Mouse (Mus musculus) neural tube, embryonic 13.5 days (tissue): Measurements from ENCODE around the gene Nhsl1. TPM values are rescaled to one million over a fixed set of nuclear protein-coding genes. Genes with fewer than 3 reads are reported as not detected.
A peak's percentile ranks its signal among the peaks of the same experiment; 100 is the strongest.

Source experiments
- ATAC-seq: fragments of 200-750 bp; cut with Nextera tagmentation; 2 replicates; pipeline ENCODE4 v1.8.0; 2017; ENCODE audit warnings: low read depth, mild to moderate bottlenecking, moderate TSS enrichment, moderate library complexity
- H3K27ac ChIP-seq: fragments of 300-500 bp; sonication (generic); replicated peaks from 2 replicates; pipeline ENCODE4 v1.5.1; 2015; ENCODE audit warnings: moderate library complexity, mild to moderate bottlenecking, inconsistent platforms
- H3K27me3 ChIP-seq: fragments of 300-500 bp; sonication (generic); 2 replicates; pipeline ENCODE4 v1.6.1; 2015; ENCODE audit warnings: mild to moderate bottlenecking, inconsistent platforms
- H3K36me3 ChIP-seq: fragments of 300-500 bp; sonication (generic); 2 replicates; pipeline ENCODE4 v1.6.1; 2015; ENCODE audit warnings: mild to moderate bottlenecking, inconsistent platforms
- H3K4me1 ChIP-seq: fragments of 300-500 bp; sonication (generic); replicated peaks from 2 replicates; pipeline ENCODE4 v1.6.1; 2015; ENCODE audit warnings: inconsistent platforms
- H3K4me2 ChIP-seq: fragments of 300-500 bp; sonication (generic); 2 replicates; pipeline ENCODE4 v1.6.1; 2015; ENCODE audit warnings: inconsistent platforms, mild to moderate bottlenecking, moderate library complexity
- H3K4me3 ChIP-seq: fragments of 300-500 bp; sonication (generic); 2 replicates; pipeline ENCODE4 v1.5.1; 2015; ENCODE audit warnings: mild to moderate bottlenecking, inconsistent platforms
- H3K9ac ChIP-seq: fragments of 300-500 bp; sonication (generic); 2 replicates; pipeline ENCODE4 v1.6.1; 2015; ENCODE audit warnings: moderate library complexity, mild to moderate bottlenecking, inconsistent platforms
- H3K9me3 ChIP-seq: fragments of 300-500 bp; sonication (generic); 2 replicates; pipeline ENCODE4 v1.6.1; 2016; ENCODE audit warnings: inconsistent platforms
- WGBS: fragments of 180-500 bp; shearing (Covaris S2); methylation state at CpG from one replicate; pipeline ENCODE4 v1.1.7; 2015; 5-methylcytosine and 5-hydroxymethylcytosine counted together
- polyA plus RNA-seq: library from polyadenylated mRNA; unstranded; fragments of >200 nt; fragmentation: Nextera tagmentation; extraction: Ambion mirVana; gene quantifications from 2 replicates; pipeline ENCODE4 v1.2.1, GENCODE M21; 2015

The Nhsl1 gene
- polyA plus RNA-seq, result 18.4 and 19.3 TPM in 2 replicates

- H3K4me2 ChIP-seq, result peak within 1 kb of the TSS; percentile 95
- peak within 1 kb of the TSS; percentile 67 for H3K27ac ChIP-seq
- ATAC-seq, result peak; percentile 86
- H3K4me1 ChIP-seq, result peaks cover 8% of the 10 kb centered on the region
- WGBS, result under 1% methylated on average over 63 of the region's 63 CpGs
- no peaks in the 10 kb centered on the region for H3K36me3 ChIP-seq
- H3K4me3 ChIP-seq, result peak within 1 kb of the TSS; percentile 84
- H3K9ac ChIP-seq, result peak within 1 kb of the TSS; percentile 85
- no peaks in the 10 kb centered on the region for H3K9me3 ChIP-seq
- peaks cover 12% of the 10 kb centered on the region; the same call in 1 of the 2 replicates for H3K27me3 ChIP-seq
Measured at GRCm38 (mm10) chr10:18318916-18319481, at the start of gene Nhsl1. TSS of gene Nhsl1 (plus strand) at chr10:18318985.

DNA sequence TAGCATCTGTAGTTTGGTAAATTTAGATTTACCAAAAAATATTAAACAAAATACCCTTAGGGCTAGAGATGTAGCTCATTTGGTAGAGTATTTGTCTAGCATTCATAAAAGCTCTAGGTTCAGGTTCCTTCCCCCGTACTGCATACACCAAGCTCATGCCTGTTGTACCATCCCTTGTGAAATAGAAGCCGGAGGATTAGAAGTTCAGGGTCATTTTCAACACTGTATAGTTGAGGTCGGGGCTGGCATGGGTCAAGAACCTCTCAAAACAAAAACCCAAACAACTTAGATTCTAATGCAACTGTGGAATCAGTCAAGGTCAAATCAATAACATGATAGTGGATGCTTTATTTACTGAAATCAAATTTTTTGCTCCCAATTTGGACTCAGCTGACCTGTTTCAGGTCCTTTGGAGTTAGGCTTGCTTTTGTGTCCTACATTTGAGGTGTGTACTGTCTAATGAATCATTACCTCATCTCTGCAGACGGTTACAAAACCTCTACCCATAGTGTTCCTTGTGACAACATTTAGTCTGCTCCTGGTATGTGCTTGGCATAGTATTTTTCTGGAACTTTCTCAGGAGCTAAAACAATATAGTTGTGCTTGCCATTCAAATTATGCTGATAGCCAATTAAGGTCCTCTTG lies 42.6 kb upstream of the Nhsl1 start:
- Histone ChIP-seq H3K4me2 (no peak overlapping the region), H3K4me1 (no peaks in the 10 kb centered on the region), H3K9me3 (no peaks in the 10 kb centered on the region), H3K4me3 (no peak overlapping the region), H3K9ac (no peak overlapping the region), H3K36me3 (no peaks in the 10 kb centered on the region), H3K27ac (no peak overlapping the region), H3K27me3 (no peaks in the 10 kb centered on the region)
- no peak for ATAC-seq
- 87% methylated on average over 4 of the region's 4 CpGs for WGBS

GRCm38 (mm10) chr10:18283991-18284390 lies 34.8 kb upstream of the Nhsl1 start:
- no peak overlapping the region for H3K4me3 ChIP-seq
- no peaks in the 10 kb centered on the region for H3K4me1 ChIP-seq
- H3K9ac ChIP-seq, result no peak overlapping the region
- H3K4me2 ChIP-seq, result no peak overlapping the region
- H3K27me3 ChIP-seq, result no peaks in the 10 kb centered on the region
- ATAC-seq, result no peak
- H3K27ac ChIP-seq, result no peak overlapping the region
- WGBS, result 88% methylated on average over 5 of the region's 5 CpGs
- no peaks in the 10 kb centered on the region for H3K9me3 ChIP-seq
- H3K36me3 ChIP-seq, result no peaks in the 10 kb centered on the region

DNA sequence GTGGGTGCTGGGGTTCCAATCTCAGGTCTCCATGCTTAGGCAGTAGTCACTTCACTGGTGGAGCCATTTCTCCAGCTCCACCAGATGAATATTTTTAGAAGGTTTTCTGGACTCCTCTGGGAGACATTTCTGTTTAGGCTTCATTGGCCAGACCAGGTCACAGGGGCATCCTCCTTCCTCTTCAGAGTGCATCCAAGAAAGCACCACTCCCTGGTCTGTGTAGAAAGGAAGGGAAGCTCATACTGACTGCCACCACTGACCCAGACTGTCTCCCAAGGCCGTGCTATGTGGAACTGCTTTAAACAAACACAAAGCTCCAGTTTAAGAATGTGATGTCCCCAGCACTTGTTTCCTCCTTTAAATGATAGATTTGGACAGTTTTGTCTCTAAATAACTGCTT lies 29.3 kb upstream of the Nhsl1 start:
- ATAC-seq, result no peak
- H3K27ac ChIP-seq, result no peak overlapping the region
- no peaks in the 10 kb centered on the region for H3K27me3 ChIP-seq
- no peak overlapping the region for H3K4me2 ChIP-seq
- no peak overlapping the region for H3K4me3 ChIP-seq
- H3K9ac ChIP-seq, result no peak overlapping the region
- no peaks in the 10 kb centered on the region for H3K9me3 ChIP-seq
- WGBS, result 61% methylated on average over 1 of the region's 1 CpGs
- no peaks in the 10 kb centered on the region for H3K36me3 ChIP-seq
- H3K4me1 ChIP-seq, result no peaks in the 10 kb centered on the region

GRCm38 (mm10) chr10:18305106-18305505 lies 13.7 kb upstream of the Nhsl1 start:
- Histone ChIP-seq H3K4me1 (no peaks in the 10 kb centered on the region), H3K27me3 (no peaks in the 10 kb centered on the region), H3K9ac (no peak overlapping the region), H3K27ac (no peak overlapping the region), H3K4me3 (no peak overlapping the region), H3K4me2 (no peak overlapping the region), H3K36me3 (no peaks in the 10 kb centered on the region), H3K9me3 (no peaks in the 10 kb centered on the region)
- 82% methylated on average over 5 of the region's 5 CpGs for WGBS
- ATAC-seq, result no peak

DNA sequence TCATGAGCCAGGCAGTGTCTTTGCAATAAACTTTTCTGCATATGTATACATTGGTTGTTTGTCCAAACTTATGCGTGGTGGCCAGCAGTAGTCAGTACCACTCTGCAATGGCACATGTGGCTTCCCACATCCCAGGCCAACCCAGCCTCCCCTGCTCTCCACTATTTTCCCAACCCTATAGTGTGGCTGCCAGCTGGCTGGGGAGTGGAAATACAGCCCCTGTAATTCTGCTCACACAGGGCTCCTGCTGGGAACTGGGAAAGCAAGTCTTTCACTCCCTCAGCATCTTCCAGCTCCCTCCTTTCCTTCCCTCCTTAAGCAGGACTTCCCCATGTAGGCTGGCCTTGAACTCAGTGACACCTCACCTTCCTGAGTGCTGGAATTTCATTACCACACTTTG lies 3.7 kb upstream of the Nhsl1 start:
- Histone ChIP-seq H3K36me3 (no peaks in the 10 kb centered on the region), H3K9me3 (no peaks in the 10 kb centered on the region), H3K4me3 (no peak overlapping the region), H3K4me2 (no peak overlapping the region), H3K27ac (no peak overlapping the region), H3K9ac (no peak overlapping the region), H3K27me3 (peaks cover 12% of the 10 kb centered on the region; the same call in 1 of the 2 replicates), H3K4me1 (peaks cover 8% of the 10 kb centered on the region)
- no peak for ATAC-seq
- WGBS, result 87% methylated on average over 1 of the region's 1 CpGs

GRCm38 (mm10) chr10:18317521-18317920 lies 1.3 kb upstream of the Nhsl1 start:
- Histone ChIP-seq H3K36me3 (no peaks in the 10 kb centered on the region), H3K4me1 (peaks cover 8% of the 10 kb centered on the region), H3K4me2 (peak overlapping the region; percentile 95; the same call in 1 of the 2 replicates), H3K4me3 (peak overlapping the region; percentile 84; the same call in 1 of the 2 replicates), H3K9me3 (no peaks in the 10 kb centered on the region), H3K27me3 (peaks cover 12% of the 10 kb centered on the region; the same call in 1 of the 2 replicates), H3K27ac (no peak overlapping the region), H3K9ac (no peak overlapping the region)
- ATAC-seq, result no peak
- 48% methylated on average over 10 of the region's 10 CpGs for WGBS

GRCm38 (mm10) chr10:18317961-18318915 lies 547 bp upstream of the Nhsl1 start:
- Histone ChIP-seq H3K9ac (peak overlapping the region; percentile 85), H3K4me2 (peak overlapping the region; percentile 95), H3K36me3 (no peaks in the 10 kb centered on the region), H3K27ac (peak overlapping the region; percentile 67), H3K9me3 (no peaks in the 10 kb centered on the region), H3K4me3 (peak overlapping the region; percentile 84), H3K27me3 (peaks cover 12% of the 10 kb centered on the region; the same call in 1 of the 2 replicates), H3K4me1 (peaks cover 8% of the 10 kb centered on the region)
- ATAC-seq, result peak; percentile 83
- 2% methylated on average over 54 of the region's 89 CpGs for WGBS

- Histone ChIP-seq H3K27me3 (peaks cover 12% of the 10 kb centered on the region; the same call in 1 of the 2 replicates), H3K36me3 (no peaks in the 10 kb centered on the region), H3K4me3 (peak overlapping the region; percentile 84), H3K27ac (no peak overlapping the region), H3K4me2 (peak overlapping the region; percentile 95), H3K9me3 (no peaks in the 10 kb centered on the region), H3K4me1 (peaks cover 8% of the 10 kb centered on the region), H3K9ac (peak overlapping the region; percentile 85)
- ATAC-seq, result no peak
- 26% methylated on average over 4 of the region's 4 CpGs for WGBS
Measured at GRCm38 (mm10) chr10:18319691-18320090, 906 bp downstream of the Nhsl1 start.

DNA sequence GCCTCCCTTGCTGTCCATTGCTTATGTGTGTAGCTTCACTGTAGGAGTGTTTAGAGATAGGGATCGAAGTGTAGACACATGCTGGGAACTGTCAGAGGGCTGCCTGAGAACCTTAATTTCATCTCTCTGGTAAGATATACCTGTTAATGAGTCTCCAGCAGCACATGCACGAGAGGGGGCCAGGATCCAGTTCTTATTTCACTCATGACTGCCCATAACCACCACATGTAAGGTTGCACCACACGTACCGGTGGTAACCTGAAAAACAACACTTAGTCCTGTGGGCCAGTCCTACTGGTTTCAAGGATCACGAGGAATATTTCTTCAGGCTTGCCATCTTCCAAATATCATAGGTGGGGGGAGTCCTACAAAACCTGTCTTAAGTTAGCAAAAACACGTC lies 3.1 kb downstream of the Nhsl1 start:
- peaks cover 8% of the 10 kb centered on the region for H3K4me1 ChIP-seq
- no peak overlapping the region for H3K4me3 ChIP-seq
- H3K27me3 ChIP-seq, result peaks cover 12% of the 10 kb centered on the region; the same call in 1 of the 2 replicates
- no peak for ATAC-seq
- no peak overlapping the region for H3K4me2 ChIP-seq
- WGBS, result 88% methylated on average over 6 of the region's 6 CpGs
- H3K36me3 ChIP-seq, result no peaks in the 10 kb centered on the region
- no peak overlapping the region for H3K9ac ChIP-seq
- no peaks in the 10 kb centered on the region for H3K9me3 ChIP-seq
- H3K27ac ChIP-seq, result no peak overlapping the region

DNA sequence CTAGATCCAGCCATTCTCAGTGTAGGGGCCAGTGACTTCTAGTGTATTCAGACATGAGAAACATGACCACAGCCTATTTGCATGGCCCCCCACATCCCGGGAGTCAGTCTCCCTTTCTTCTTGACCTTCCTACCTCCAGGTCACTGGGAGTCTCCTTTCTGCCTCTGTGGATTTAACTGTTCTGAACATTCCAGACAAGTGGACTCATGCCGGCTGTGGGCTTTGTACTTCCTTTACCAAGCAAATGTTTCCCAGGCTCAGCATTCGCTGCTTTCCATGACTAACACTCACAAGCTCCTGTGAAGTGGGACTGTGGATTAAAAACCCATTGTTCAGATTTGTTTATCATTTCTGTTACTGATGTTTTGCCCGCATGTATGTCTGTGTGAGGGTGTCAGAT lies 4.9 kb downstream of the Nhsl1 start:
- H3K4me3 ChIP-seq, result no peak overlapping the region
- no peak overlapping the region for H3K4me2 ChIP-seq
- H3K9ac ChIP-seq, result no peak overlapping the region
- peaks cover 13% of the 10 kb centered on the region for H3K4me1 ChIP-seq
- ATAC-seq, result no peak
- 0 out of 2 replicates have a peak, but pooled peaks cover 5% of the 10 kb centered on the region for H3K27me3 ChIP-seq
- no peak overlapping the region for H3K27ac ChIP-seq
- 34% methylated on average over 4 of the region's 4 CpGs for WGBS
- H3K9me3 ChIP-seq, result no peaks in the 10 kb centered on the region
- no peaks in the 10 kb centered on the region for H3K36me3 ChIP-seq
